Mouse (Mus musculus) central nervous system, embryonic 14 days (tissue): ENCODE data around the gene Myo5c. TPM values are rescaled to one million over a fixed set of nuclear protein-coding genes. Genes with fewer than 3 reads are reported as not detected.

Source experiments
- polyA plus RNA-seq: library from polyadenylated mRNA; depleted of rRNA; stranded (reverse); fragments of >200 nt; gene quantifications from 2 replicates; pipeline ENCODE4 v1.2.3, GENCODE M21; 2012; rRNA removed

Gene Myo5c
- 0.55 and 1.1 TPM in 2 replicates for polyA plus RNA-seq

DNA sequence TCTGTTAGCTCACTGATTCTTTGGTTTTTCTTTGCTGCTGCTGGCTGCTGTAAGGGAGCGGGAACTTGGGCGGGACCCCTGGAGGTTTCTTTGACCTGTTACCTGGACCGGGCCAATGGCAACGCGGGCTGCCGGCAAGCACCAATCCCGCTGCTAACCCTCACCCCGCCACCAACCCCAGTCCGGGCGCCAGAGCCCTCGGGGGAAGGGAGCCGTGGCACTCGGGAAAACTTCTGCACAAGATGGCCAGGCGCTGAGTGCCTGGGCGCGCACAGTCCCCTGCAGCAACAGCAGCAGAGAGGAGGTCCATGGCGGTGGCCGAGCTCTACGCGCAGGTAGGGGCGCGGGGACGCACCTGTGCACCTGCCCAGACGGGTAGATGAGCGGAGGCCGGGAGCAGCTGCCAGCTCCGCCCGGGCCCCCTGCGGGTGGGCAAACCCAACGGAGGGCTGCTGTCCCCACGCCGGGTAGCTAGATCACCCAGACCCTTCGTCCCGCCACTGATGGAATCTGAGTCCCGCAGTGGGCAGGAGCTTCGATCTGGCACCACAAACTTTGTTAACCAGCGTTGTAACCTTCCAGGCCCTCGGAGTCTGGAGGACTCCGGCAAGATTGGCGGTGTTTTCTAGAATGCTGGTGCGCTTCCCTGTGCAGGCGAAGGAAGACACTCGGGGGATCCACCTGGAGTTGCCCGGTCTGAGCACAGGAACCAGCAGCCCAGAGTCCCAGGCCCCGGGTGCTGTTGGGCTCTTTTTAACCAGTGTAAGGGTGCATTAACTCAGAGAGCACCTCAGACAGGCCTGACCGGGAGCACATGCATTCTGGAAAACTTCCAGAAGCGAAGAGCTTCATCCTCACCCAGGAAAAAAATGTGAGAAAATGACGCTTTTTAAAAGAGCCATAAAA, at the start of gene Myo5c:
Gene Myo5c (plus strand): TSS at position 180 of the 906 bp plus-strand sequence.

DNA sequence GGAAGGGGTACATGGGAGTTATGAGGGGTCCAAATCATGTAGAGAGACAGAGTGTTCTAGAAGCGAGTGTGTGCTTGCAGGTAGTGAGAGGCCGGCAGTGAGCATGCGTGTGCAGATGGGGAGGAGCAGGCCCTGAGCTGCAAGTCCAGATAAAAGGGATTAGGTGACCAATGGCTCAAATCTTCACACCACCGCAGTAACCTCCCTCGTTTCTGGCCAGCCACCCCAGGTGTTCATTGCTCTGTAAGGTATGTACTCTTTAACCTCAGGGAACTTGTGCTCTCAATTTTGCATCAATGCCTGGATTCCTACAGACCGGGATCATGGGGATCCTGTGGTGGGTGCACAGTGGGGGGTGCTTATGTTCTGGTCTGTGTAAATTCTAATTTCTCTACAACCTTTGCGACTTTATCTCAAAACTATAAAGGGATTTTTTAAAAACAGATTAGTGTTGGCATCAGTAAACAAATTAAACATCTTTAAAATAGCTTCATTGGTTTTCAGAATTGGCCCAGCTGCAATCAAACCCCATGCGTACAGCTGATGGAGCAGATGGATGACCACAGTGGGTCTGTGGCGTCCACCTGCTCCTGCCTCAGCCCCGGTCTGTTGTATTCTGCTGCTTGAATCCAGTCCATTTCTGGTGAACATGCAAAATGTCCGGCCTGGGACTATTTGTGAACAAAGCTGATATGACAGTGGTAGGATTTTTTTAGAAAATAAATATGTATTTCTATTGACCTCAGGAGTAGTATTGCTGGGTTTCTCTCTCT, 74.5 kb downstream of the Myo5c start, which contains the start of gene Gnb5:
Gene Gnb5 (plus strand): TSS at position 163 of the 773 bp plus-strand sequence.

GRCm38 (mm10) chr9:75347458-75347857, 115.6 kb downstream of the Myo5c start, which contains the start of gene Bcl2l10:
TSS of gene Bcl2l10 (plus strand) at chr9:75347758.

Other genes with a start within 250 kb of the Myo5c start
- 89.3 and 93.9 TPM in 2 replicates for gene Arpp19, start 194.4 kb upstream of the Myo5c start, polyA plus RNA-seq
- 45.8 and 46.1 TPM in 2 replicates for gene Myo5a, start 161.0 kb upstream of the Myo5c start, polyA plus RNA-seq
- 44.4 and 48.0 TPM in 2 replicates for gene Gnb5, start 74.3 kb downstream of the Myo5c start, polyA plus RNA-seq
- gene Bcl2l10, start 115.7 kb downstream of the Myo5c start, polyA plus RNA-seq: not detected in 2 replicates
- gene Mapk6, start 178.0 kb downstream of the Myo5c start, polyA plus RNA-seq: 83.6 and 88.0 TPM in 2 replicates
- 26.7 and 28.1 TPM in 2 replicates for gene Leo1, start 209.5 kb downstream of the Myo5c start, polyA plus RNA-seq